Mouse (Mus musculus) testis, adult 2 months (tissue): ENCODE data around the gene Cela3a.

Source experiments
- CTCF ChIP-seq: fragments of 200-500 bp; IDR thresholded peaks from 2 replicates; pipeline ENCODE4 v1.5.1; 2012; ENCODE audit warnings: low read depth, mild to moderate bottlenecking, inconsistent platforms, low read length, moderate library complexity; ENCODE audit not compliant: control insufficient read depth, insufficient read depth, insufficient replicate concordance
- POLR2A ChIP-seq: fragments of 200-500 bp; IDR thresholded peaks from 2 replicates; pipeline ENCODE4 v1.6.1; 2012; ENCODE audit warnings: low read depth, mild to moderate bottlenecking, inconsistent platforms, low read length, moderate library complexity; ENCODE audit not compliant: control insufficient read depth

DNA sequence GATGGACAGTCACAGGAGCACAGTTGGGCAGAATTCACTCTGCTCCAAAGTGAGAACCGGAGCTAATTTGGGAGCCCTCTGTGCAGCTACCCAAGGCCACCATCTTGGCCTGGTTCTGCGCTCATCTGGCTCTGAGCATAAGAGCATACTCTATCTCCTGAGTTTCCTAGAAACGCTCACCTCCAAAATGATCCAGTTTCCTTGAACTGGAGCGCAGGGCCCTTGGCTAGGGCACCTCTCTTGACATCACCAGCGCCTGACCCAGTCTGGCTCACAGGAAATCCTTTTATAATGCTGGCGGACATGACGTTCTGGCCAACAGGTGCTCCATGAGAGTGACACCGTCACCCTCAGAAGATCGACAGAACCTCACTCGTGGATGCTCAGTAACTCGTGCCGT lies 47.0 kb upstream of the Cela3a start:
- TF ChIP-seq CTCF (no peak), POLR2A (no peak)
